In the genomic region with DNA sequence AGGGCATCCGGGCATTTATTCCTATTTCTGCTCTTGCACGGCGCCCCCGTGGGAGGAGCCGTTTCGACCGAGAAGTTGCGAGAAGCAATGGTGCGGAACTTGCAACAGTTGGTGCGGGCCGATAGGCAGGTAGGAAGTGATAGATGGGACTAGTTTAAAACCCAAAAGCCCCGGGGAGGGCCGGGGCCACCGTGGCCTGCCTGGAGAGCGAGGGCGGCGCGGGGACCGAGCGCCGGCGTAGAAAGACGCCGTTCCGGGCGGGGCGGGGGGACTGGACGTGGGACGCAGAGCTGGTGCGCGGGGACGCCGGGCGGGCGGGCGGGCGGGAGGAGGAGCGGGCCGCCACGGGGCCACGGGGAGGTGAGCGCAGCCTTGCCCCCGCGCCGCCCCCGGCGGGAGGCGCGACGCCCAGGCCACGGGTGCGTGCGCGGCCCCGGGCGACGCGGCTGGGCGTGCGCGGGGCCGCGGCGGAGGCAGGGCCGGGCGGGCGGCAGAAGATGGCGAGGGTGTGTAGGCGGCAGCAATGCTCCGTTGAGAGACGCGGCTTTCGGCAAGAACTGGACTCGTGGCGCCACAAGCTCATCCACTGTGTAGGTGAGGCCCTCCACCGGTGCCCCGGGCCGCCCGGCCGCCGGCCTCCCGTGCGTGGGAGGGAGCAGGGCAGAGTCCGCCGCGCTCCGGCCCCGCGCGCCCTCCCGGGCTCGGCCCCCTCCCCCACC, we compare ENCODE assay signal across 8 mouse cellular contexts. TPM values are rescaled to one million over a fixed set of nuclear protein-coding genes. Genes with fewer than 3 reads are reported as not detected.
A peak's percentile ranks its signal among the peaks of the same experiment; 100 is the strongest.
DNase-seq lines count a peak whose midpoint lies in the region; ATAC-seq and TF ChIP-seq lines count a peak whose summit lies in the region.

A gene (plus strand): TSS at position 448 of the 719 bp plus-strand sequence.

- H3K27ac ChIP-seq in ES-E14 (ENCODE audit: insufficient read depth, low read depth, low read length, poor library complexity, severe bottlenecking), result peak within 1 kb of the TSS; percentile 99
- peak within 1 kb of the TSS; percentile 100 for H3K27ac ChIP-seq in forebrain, embryonic 15.5 days (replicated peaks)
- H3K27ac ChIP-seq in layer of hippocampus, adult 2 months, result peak within 1 kb of the TSS; percentile 99

- peak within 1 kb of the TSS; percentile 99 for H3K9ac ChIP-seq in ES-E14 (ENCODE audit: insufficient read depth, low read depth, low read length, poor library complexity, severe bottlenecking)
- H3K9ac ChIP-seq in forebrain, embryonic 15.5 days (replicated peaks), result peak within 1 kb of the TSS; percentile 90

- H3K9me3 ChIP-seq in ES-E14 (ENCODE audit: control insufficient read depth, insufficient read depth, low read depth, low read length), result no peaks in the 10 kb centered on the region
- no peaks in the 10 kb centered on the region for H3K9me3 ChIP-seq in forebrain, embryonic 15.5 days

- WGBS in forebrain, embryonic 15.5 days, result under 1% methylated on average over 89 of the region's 92 CpGs
- WGBS in lung, adult 2 months, result under 1% methylated on average over 76 of the region's 92 CpGs

- H3K4me1 ChIP-seq in ES-E14 (ENCODE audit: control insufficient read depth in 2 of 2, insufficient read depth in 2 of 2, low read length in 2 of 2, poor library complexity in 1 of 2), result peaks cover 3 to 20% of the 10 kb centered on the region in 2 experiments
- peaks cover 38% of the 10 kb centered on the region for H3K4me1 ChIP-seq in forebrain, embryonic 15.5 days
- peaks cover 12% of the 10 kb centered on the region for H3K4me1 ChIP-seq in lung, adult 2 months (ENCODE audit: control insufficient read depth, insufficient read depth, low read length)

- ATAC-seq in forebrain, embryonic 15.5 days (replicated peaks), result peak; percentile 91
- ATAC-seq in neutrophil, adult 5-6 weeks (ENCODE audit: extremely low read depth, insufficient number of reproducible peaks, low FRiP score, poor library complexity, severe bottlenecking), result peak; percentile 63

- in situ Hi-C loops in ES-E14 (cut with MboI; ENCODE audit: low sequenced_read_pairs in 2 of 2, unreplicated experiment in 2 of 2), result no loop called here

- no peak for DNase-seq in ES-E14 (ENCODE audit: low read depth, low spot score)
- DNase-seq in cerebellum, adult 11 months, result peak; percentile 83
- DNase-seq in heart, postnatal 25 days (ENCODE audit: low spot score), result peak; percentile 75
- DNase-seq in layer of hippocampus, adult 2 months (ENCODE audit: low spot score in 2 of 2), result peak; percentile 65 to 79
- peak; percentile 90 for DNase-seq in lung, adult 2 months
- peak; percentile 84 for DNase-seq in testis, postnatal 14 days (ENCODE audit: low spot score)

- TF ChIP-seq POLR2A in lung, adult 2 months (IDR thresholded peaks at IDR 0.05; ENCODE audit: borderline replicate concordance, extremely low read depth, low read depth, low read length), result peak; percentile 86

- TF ChIP-seq CTCF in layer of hippocampus, adult 2 months (conservative IDR thresholded peaks at IDR 0.05), result no peak; the same call in 1 of the 2 replicates
- no peak for TF ChIP-seq CTCF in lung, adult 2 months (IDR thresholded peaks at IDR 0.05; ENCODE audit: insufficient read depth, low read length)

- intact Hi-C loops in heart, postnatal 25 days (cut with DNase I), result loop anchor here (5.0 kb wide), 3 partner anchors 140 to 215 kb away; no protein-coding TSS in a partner anchor

- H3K4me3 ChIP-seq in ES-E14 (ENCODE audit: insufficient read depth in 1 of 2, low read depth in 1 of 2, low read length in 2 of 2, poor library complexity in 1 of 2, severe bottlenecking in 1 of 2), result peak within 1 kb of the TSS; percentile 85 to 100
- H3K4me3 ChIP-seq in forebrain, embryonic 15.5 days, result peak within 1 kb of the TSS; percentile 88
- H3K4me3 ChIP-seq in layer of hippocampus, adult 2 months, result peak within 1 kb of the TSS; percentile 85
- H3K4me3 ChIP-seq in lung, adult 2 months (replicated peaks; ENCODE audit: extremely low read depth, low read depth, low read length), result peak within 1 kb of the TSS; percentile 97

- H3K36me3 ChIP-seq in ES-E14 (ENCODE audit: control insufficient read depth, insufficient read depth, low read length, poor library complexity, severe bottlenecking), result no peaks in the 10 kb centered on the region
- H3K36me3 ChIP-seq in forebrain, embryonic 15.5 days, result no peaks in the 10 kb centered on the region

- peak within 1 kb of the TSS; percentile 83 for H3K4me2 ChIP-seq in forebrain, embryonic 15.5 days (replicated peaks)

- no peaks in the 10 kb centered on the region for H3K27me3 ChIP-seq in forebrain, embryonic 15.5 days

TF ChIP-seq in ES-E14, 5 proteins besides CTCF, POLR2A, EP300 and RAD21:
- TF ChIP-seq MAFK (IDR thresholded peaks at IDR 0.05; ENCODE audit: insufficient read depth, low read depth, low read length) (no peak), HCFC1 (IDR thresholded peaks at IDR 0.05; ENCODE audit: borderline replicate concordance, insufficient read depth, low read length) (no peak), ZC3H11A (IDR thresholded peaks at IDR 0.05; ENCODE audit: borderline replicate concordance, low read depth, low read length) (no peak)
TF ChIP-seq in ES-E14: peak in this region for 0.

RNA-seq across cellular contexts. Expression of the gene that starts here (rescaled TPM):
- 9.9 and 10.2 TPM in 2 replicates for total RNA-seq in ES-E14 (2012; rRNA removed)
- 22.9 and 23.1 TPM in 2 replicates for polyA plus RNA-seq in forebrain, embryonic 15.5 days (2015; fragmentation: Nextera tagmentation; extraction: Ambion mirVana)
- total RNA-seq in heart, postnatal 25 days (2021), result 10 to 100 TPM; 11.9 to 12.3 TPM
- total RNA-seq in layer of hippocampus, adult 2 months (2021), result 10 to 100 TPM; 17.1 to 20.9 TPM
- polyA plus RNA-seq in lung, adult 2 months (2012; rRNA removed), result 2.5 and 3.3 TPM in 2 replicates
- 47.4 and 51.4 TPM in 2 replicates for total RNA-seq in neutrophil, adult 5-6 weeks (2017)
